Mouse (Mus musculus) cerebellum, adult 2 months (tissue): ENCODE measurements around the gene Slc7a11.

ENCODE experiments used
- CTCF ChIP-seq: fragments of 200-500 bp; IDR thresholded peaks from 2 replicates; pipeline ENCODE4 v1.5.1; 2011; ENCODE audit warnings: low read depth, mild to moderate bottlenecking, control low read depth, low read length, moderate library complexity, borderline replicate concordance; ENCODE audit not compliant: insufficient read depth
- POLR2A ChIP-seq: fragments of 200-500 bp; IDR thresholded peaks from 2 replicates; pipeline ENCODE4 v1.6.1; 2011; ENCODE audit warnings: low read length, control low read depth, borderline replicate concordance; ENCODE audit not compliant: insufficient read depth

DNA sequence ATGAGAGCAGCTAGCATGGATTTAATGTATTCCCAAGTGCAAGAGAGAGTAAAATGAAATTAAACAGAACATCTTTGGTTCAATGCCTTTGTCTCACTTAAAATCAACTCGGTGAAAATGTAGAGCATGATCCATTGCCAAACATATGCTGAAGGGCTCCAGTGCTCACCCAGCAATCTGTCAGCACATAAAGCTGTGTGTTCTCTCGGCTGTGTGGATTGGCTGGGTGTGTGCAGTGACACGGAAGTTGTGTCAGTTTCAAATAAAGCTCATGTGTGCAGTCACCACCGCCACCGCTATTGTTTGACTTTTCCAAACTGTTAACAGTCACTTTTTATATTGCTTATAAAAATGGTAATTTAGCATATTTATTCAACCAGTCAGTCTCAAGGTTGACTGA is 398.7 kb downstream of the Slc7a11 start:
- no peak for TF ChIP-seq POLR2A
- no peak for TF ChIP-seq CTCF
